Mouse (Mus musculus) midbrain, embryonic 14.5 days (tissue): ENCODE measurements at regions not wholly inside any gene's neighbourhood (a gene's known extent, or its start where the extent isn't known, plus 50 kb on each side); places are given as distances from the start of the nearest gene placed in this dataset.

Experiments
- ATAC-seq: fragments of 200-750 bp; cut with Nextera tagmentation; 2 replicates; pipeline ENCODE4 v1.8.0; 2017; ENCODE audit warnings: moderate number of reproducible peaks, moderate library complexity; ENCODE audit not compliant: low FRiP score, low TSS enrichment
- DNase-seq: peaks from one replicate; pipeline ENCODE4 v3.0.0-alpha.2; 2015
- H3K27ac ChIP-seq: fragments of 300-500 bp; sonication (generic); replicated peaks from 2 replicates; pipeline ENCODE4 v1.5.1; 2014; ENCODE audit warnings: mild to moderate bottlenecking, low read depth, low read length, moderate library complexity
- H3K27me3 ChIP-seq: fragments of 300-500 bp; sonication (generic); 2 replicates; pipeline ENCODE4 v1.6.1; 2014; ENCODE audit warnings: low read length, control low read depth, mixed read lengths; ENCODE audit not compliant: control insufficient read depth, insufficient read depth
- H3K36me3 ChIP-seq: fragments of 300-500 bp; sonication (generic); 2 replicates; pipeline ENCODE4 v1.6.1; 2014; ENCODE audit warnings: low read length, control low read depth; ENCODE audit not compliant: control insufficient read depth, insufficient read depth
- H3K4me1 ChIP-seq: fragments of 300-500 bp; sonication (generic); 2 replicates; pipeline ENCODE4 v1.6.1; 2014; ENCODE audit warnings: mild to moderate bottlenecking, antibody characterized with exemption, low read length, control low read depth; ENCODE audit not compliant: control insufficient read depth, insufficient read depth
- H3K4me2 ChIP-seq: fragments of 300-500 bp; sonication (generic); 2 replicates; pipeline ENCODE4 v1.6.1; 2014; ENCODE audit warnings: mild to moderate bottlenecking, low read length, moderate library complexity
- H3K4me3 ChIP-seq: fragments of 300-500 bp; sonication (generic); replicated peaks from 2 replicates; pipeline ENCODE4 v1.5.1; 2014; ENCODE audit warnings: low read depth, low read length
- H3K9ac ChIP-seq: fragments of 300-500 bp; sonication (generic); replicated peaks from 2 replicates; pipeline ENCODE4 v1.6.1; 2014; ENCODE audit warnings: mild to moderate bottlenecking, low read length, moderate library complexity
- H3K9me3 ChIP-seq: fragments of 300-500 bp; sonication (generic); 2 replicates; pipeline ENCODE4 v1.6.1; 2016; ENCODE audit warnings: low read length, control low read depth, mixed read lengths; ENCODE audit not compliant: control insufficient read depth
- WGBS: fragments of 180-500 bp; shearing (Covaris S2); extraction: QIAGEN DNeasy Blood & Tissue Kit; methylation state at CpG from one replicate; pipeline ENCODE4 v1.1.7; 2014; 5-methylcytosine and 5-hydroxymethylcytosine counted together

DNA sequence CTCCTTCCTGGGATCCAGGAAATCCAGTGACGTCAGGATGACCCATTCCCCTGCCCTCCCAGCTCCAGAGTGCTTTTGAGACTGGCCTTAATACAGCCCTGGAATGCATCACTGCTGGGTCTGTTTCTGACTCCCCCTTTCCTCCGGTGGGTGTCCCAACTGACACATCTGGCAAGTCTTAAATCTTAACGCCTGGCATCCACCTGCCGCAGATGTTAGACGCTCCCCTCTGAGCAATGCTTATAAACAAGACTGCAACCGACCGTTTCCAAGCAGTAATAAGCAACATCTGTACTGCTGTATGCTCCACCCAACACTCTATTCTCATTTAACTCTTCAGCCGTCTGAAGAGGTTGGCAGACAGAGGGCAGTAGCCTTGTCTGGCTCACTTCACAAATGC, 161.7 kb upstream of the Prok2 start:
- no peak overlapping the region for H3K4me2 ChIP-seq
- peaks cover 4% of the 10 kb centered on the region; the same call in 1 of the 2 replicates for H3K9me3 ChIP-seq
- no peak overlapping the region for H3K27ac ChIP-seq
- DNase-seq (no peak), ATAC-seq (no peak)
- 79% methylated on average over 8 of the region's 8 CpGs for WGBS
- no peaks in the 10 kb centered on the region for H3K36me3 ChIP-seq
- H3K27me3 ChIP-seq, result peaks cover 7% of the 10 kb centered on the region; the same call in 1 of the 2 replicates
- no peak overlapping the region for H3K9ac ChIP-seq
- peaks cover 9% of the 10 kb centered on the region for H3K4me1 ChIP-seq
- no peak overlapping the region for H3K4me3 ChIP-seq

DNA sequence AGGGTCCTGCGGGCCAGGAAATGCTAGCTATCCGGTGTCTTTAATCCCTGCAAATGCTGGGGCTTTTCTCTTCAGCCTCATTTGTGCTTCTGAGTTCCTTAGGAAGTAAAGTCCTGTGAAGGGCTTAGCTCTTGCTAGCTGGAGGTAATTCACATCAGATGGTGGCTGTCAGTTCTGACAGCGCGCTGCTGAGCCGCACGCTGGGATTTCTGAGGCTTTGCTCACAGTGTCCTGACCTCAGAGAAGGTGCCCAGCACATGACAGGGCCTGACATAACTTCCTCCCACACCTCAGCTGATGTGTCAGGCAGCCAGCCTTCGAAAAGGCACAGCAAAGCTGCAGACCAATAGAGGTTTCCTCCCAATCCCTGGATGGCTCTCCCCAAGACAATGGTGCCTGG, 158.6 kb upstream of the Prok2 start:
- H3K9me3 ChIP-seq, result no peaks in the 10 kb centered on the region
- H3K27me3 ChIP-seq, result no peaks in the 10 kb centered on the region
- ATAC-seq, result no peak
- no peak overlapping the region for H3K4me2 ChIP-seq
- peak; percentile 46 for DNase-seq
- no peak overlapping the region for H3K27ac ChIP-seq
- H3K36me3 ChIP-seq, result no peaks in the 10 kb centered on the region
- no peak overlapping the region for H3K9ac ChIP-seq
- H3K4me3 ChIP-seq, result no peak overlapping the region
- H3K4me1 ChIP-seq, result peaks cover 9% of the 10 kb centered on the region
- WGBS, result 3% methylated on average over 7 of the region's 7 CpGs

DNA sequence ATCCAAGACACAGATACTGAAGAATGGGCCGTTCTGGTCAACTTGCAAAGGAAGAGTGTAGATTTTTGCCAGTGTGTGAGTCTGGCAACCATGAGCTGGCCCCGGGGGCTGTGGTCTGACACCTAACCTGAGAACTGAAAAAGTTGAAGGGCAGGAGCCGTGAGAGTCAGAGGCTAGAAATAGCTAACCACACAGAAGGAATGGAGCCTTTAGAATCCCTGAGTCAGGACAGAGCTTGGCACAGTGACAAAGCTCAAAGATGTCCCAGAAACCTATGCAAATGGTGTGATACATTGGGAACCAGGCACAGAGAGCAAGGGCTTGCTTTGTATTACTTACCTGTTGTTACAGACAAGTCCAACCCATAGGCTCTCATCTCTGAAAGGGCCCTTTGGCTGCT, 157.9 kb upstream of the Prok2 start:
- H3K9me3 ChIP-seq, result no peaks in the 10 kb centered on the region

DNA sequence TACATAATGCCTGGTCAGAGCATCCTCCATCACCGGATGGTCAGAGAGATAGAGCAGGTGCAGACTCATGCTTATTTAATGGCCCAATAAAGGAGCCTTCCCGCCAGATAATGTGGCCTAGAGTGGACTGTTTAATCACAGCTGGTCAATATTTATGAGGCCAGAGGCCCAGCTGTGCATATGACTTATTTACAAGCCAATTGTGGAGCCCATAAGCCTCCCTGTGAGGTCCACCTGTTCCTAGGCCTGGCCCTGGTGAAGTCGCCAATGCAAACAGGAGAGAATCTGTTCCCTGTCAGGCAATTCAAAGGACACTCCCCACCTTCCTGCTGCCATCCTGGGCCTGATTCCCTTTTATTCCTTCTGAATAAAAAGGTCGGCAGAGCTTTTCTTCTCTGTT, 155.4 kb upstream of the Prok2 start:
- Histone ChIP-seq H3K27ac (no peak overlapping the region), H3K4me2 (no peak overlapping the region), H3K9me3 (no peaks in the 10 kb centered on the region), H3K4me1 (no peaks in the 10 kb centered on the region; the same call in 1 of the 2 replicates), H3K9ac (no peak overlapping the region), H3K36me3 (no peaks in the 10 kb centered on the region), H3K4me3 (no peak overlapping the region), H3K27me3 (no peaks in the 10 kb centered on the region)
- ATAC-seq (peak; percentile 20; the same call in 1 of the 2 replicates), DNase-seq (no peak)
- 32% methylated on average over 4 of the region's 4 CpGs for WGBS

More for the DNA sequence above, 157.9 kb upstream of the Prok2 start:
- peak; percentile 35 for DNase-seq
- H3K4me3 ChIP-seq, result no peak overlapping the region
- no peak overlapping the region for H3K4me2 ChIP-seq
- no peak overlapping the region for H3K27ac ChIP-seq
- no peak overlapping the region for H3K9ac ChIP-seq
- ATAC-seq, result no peak
- H3K27me3 ChIP-seq, result no peaks in the 10 kb centered on the region
- WGBS, result 75% methylated on average over 3 of the region's 3 CpGs
- peaks cover 6% of the 10 kb centered on the region for H3K4me1 ChIP-seq
- H3K36me3 ChIP-seq, result no peaks in the 10 kb centered on the region

DNA sequence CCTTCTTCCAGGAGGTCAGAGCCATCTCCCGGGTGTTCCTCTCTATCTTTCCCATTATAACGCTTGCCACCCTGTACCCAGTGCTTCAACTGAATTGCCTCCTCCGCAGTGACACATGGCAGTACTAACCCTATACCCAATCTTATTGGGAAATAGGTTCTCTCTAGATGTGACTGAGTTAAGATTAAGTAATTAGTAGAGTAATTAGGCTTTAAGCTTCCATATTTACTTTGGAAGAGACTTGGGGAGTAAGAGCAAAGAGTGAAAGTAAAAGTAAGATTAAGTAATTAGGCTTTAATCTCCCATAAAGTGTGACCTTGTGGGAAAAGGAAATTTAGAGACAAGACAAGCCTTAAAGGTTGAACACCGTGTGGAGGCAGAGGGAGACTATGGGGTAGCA, 148.7 kb upstream of the Prok2 start:
- Histone ChIP-seq H3K27me3 (no peaks in the 10 kb centered on the region), H3K4me1 (no peaks in the 10 kb centered on the region), H3K4me2 (no peak overlapping the region), H3K27ac (no peak overlapping the region), H3K4me3 (no peak overlapping the region), H3K36me3 (no peaks in the 10 kb centered on the region), H3K9me3 (no peaks in the 10 kb centered on the region), H3K9ac (no peak overlapping the region)
- DNase-seq, result no peak
- no peak for ATAC-seq
- WGBS, result 89% methylated on average over 4 of the region's 4 CpGs

DNA sequence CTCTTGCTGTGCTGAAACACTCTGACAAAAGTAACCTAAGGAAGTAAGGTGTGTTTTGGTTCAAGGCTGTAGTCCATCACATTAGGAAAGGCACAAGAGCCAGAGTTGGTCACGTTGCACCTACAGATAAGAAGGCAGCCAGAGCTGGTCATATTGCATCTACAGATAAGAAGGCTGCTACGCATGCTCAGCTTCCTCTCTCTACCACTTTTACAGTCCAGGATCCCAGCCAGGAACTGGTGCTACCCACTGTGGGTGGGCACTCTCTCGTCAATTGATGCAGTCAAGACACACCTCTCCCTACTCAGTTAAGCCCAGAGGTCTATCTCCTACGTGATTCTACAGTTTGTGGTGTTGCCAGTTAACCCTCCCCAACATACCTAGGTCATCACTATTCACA, 147.8 kb upstream of the Prok2 start:
- no peaks in the 10 kb centered on the region for H3K36me3 ChIP-seq
- no peaks in the 10 kb centered on the region for H3K9me3 ChIP-seq
- no peak overlapping the region for H3K4me3 ChIP-seq
- WGBS, result 84% methylated on average over 4 of the region's 4 CpGs
- no peaks in the 10 kb centered on the region for H3K4me1 ChIP-seq
- H3K9ac ChIP-seq, result no peak overlapping the region
- H3K27me3 ChIP-seq, result no peaks in the 10 kb centered on the region
- no peak overlapping the region for H3K4me2 ChIP-seq
- no peak overlapping the region for H3K27ac ChIP-seq
- no peak for ATAC-seq
- no peak for DNase-seq

DNA sequence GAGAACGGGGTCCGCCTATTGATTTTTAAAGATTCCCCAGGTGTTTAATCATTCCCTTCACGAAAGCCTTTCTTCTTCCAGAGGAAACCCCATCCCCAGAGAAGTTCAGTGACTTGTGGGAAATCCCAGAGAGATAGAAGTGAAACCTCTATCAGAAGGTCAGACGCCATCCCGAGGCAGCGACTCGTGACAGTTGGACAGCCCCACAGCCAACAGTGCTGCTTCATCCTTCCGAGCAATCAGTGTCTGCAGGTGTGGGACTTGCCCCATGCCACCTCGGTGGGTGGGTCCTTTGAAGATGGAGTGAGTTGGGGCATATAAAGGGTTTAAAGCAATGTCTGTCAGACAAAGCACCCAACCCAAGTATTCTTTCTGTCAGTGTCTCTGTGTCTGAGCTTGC, 139.9 kb upstream of the Prok2 start:
- Histone ChIP-seq H3K27ac (no peak overlapping the region), H3K9ac (no peak overlapping the region), H3K27me3 (no peaks in the 10 kb centered on the region), H3K4me1 (peaks cover 23% of the 10 kb centered on the region; the same call in 1 of the 2 replicates), H3K4me2 (no peak overlapping the region), H3K9me3 (no peaks in the 10 kb centered on the region), H3K4me3 (no peak overlapping the region), H3K36me3 (no peaks in the 10 kb centered on the region)
- no peak for DNase-seq
- no peak for ATAC-seq
- 61% methylated on average over 9 of the region's 9 CpGs for WGBS

DNA sequence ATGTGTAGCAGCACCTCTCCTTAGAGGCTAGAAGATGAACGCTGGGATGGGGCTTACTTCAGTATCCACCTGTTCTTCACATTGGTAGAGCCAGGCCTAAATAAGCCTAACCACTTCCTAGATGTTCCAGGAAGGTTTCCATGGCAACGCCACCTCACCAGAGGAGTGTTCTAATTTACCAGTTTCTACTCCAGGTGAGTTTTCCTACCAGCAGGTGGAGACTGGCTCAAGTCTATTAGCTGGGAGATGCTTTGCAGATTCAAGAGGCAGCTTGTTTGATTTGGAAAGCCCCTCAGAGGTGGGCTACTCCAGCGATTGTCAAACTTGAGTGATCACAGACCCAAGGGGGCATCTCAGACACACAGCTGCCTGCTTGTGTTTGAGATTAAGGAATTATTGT, 138.8 kb upstream of the Prok2 start:
- Histone ChIP-seq H3K27me3 (no peaks in the 10 kb centered on the region), H3K27ac (no peak overlapping the region), H3K9me3 (no peaks in the 10 kb centered on the region), H3K9ac (no peak overlapping the region), H3K4me2 (no peak overlapping the region), H3K4me3 (no peak overlapping the region), H3K36me3 (no peaks in the 10 kb centered on the region), H3K4me1 (peaks cover 23% of the 10 kb centered on the region; the same call in 1 of the 2 replicates)
- peak; percentile 92 for DNase-seq
- ATAC-seq, result peak; percentile 6; the same call in 1 of the 2 replicates
- WGBS, result 40% methylated on average over 3 of the region's 3 CpGs

DNA sequence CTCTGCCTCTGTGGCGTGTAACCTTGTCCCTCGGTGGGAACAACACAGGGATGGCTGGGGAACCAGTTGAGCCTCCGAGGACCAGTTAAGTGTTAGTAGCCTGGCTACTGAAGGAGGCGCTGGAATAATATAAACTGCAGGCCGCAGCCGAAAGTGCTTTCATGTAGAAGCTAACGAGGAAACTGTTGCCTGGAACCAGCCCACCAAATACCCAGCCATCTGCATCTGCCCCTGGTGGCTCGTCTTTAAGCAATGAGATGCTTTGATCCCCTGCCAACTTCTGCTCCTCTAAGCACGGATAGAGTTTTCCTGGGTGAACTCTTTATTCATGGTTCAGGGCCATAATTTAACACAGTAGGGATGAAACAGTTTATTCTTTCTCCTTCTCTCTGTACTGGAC, 137.2 kb upstream of the Prok2 start:
- no peak overlapping the region for H3K4me3 ChIP-seq
- H3K36me3 ChIP-seq, result no peaks in the 10 kb centered on the region
- H3K27ac ChIP-seq, result no peak overlapping the region
- 41% methylated on average over 9 of the region's 9 CpGs for WGBS
- H3K4me1 ChIP-seq, result peaks cover 23% of the 10 kb centered on the region; the same call in 1 of the 2 replicates
- no peaks in the 10 kb centered on the region for H3K27me3 ChIP-seq
- ATAC-seq (no peak), DNase-seq (peak; percentile 80)
- no peak overlapping the region for H3K4me2 ChIP-seq
- no peak overlapping the region for H3K9ac ChIP-seq
- H3K9me3 ChIP-seq, result no peaks in the 10 kb centered on the region
